Mouse (Mus musculus) subcutaneous adipose tissue, adult 2 months (tissue): ENCODE results near the gene Grik2. TPM values are rescaled to one million over a fixed set of nuclear protein-coding genes. Genes with fewer than 3 reads are reported as not detected.

Source experiments
- polyA plus RNA-seq: library from polyadenylated mRNA; depleted of rRNA; stranded (reverse); fragments of >200 nt; gene quantifications from 2 replicates; pipeline ENCODE4 v1.2.3, GENCODE M21; 2012; ENCODE audit warnings: low replicate concordance; rRNA removed

Grik2 gene
- 0.03 and 1.8 TPM in 2 replicates for polyA plus RNA-seq

GRCm38 (mm10) chr10:49788381-49788906 is at the start of gene Grik2:
Grik2 (minus strand) TSS chr10:49788766.

